Mouse (Mus musculus) liver, embryonic 16.5 days (tissue): Measurements from ENCODE around the gene Dph5. TPM values are rescaled to one million over a fixed set of nuclear protein-coding genes. Genes with fewer than 3 reads are reported as not detected.

Experiments
- ATAC-seq: fragments of 200-750 bp; cut with Nextera tagmentation; 2 replicates; pipeline ENCODE4 v1.8.0; 2017; ENCODE audit warnings: low read depth, mild to moderate bottlenecking, moderate number of reproducible peaks, moderate library complexity
- H3K27ac ChIP-seq: fragments of 300-500 bp; sonication (generic); 2 replicates; pipeline ENCODE4 v1.5.1; 2014; ENCODE audit warnings: mild to moderate bottlenecking, low read length
- H3K27me3 ChIP-seq: fragments of 300-500 bp; sonication (generic); 2 replicates; pipeline ENCODE4 v1.6.1; 2014; ENCODE audit warnings: low read depth, low read length, mixed read lengths; ENCODE audit not compliant: control insufficient read depth, insufficient read depth
- H3K36me3 ChIP-seq: fragments of 300-500 bp; sonication (generic); 2 replicates; pipeline ENCODE4 v1.6.1; 2014; ENCODE audit warnings: mild to moderate bottlenecking; ENCODE audit not compliant: control insufficient read depth, insufficient read depth
- H3K4me1 ChIP-seq: fragments of 300-500 bp; sonication (generic); 2 replicates; pipeline ENCODE4 v1.6.1; 2014; ENCODE audit warnings: low read depth, low read length, mixed read lengths; ENCODE audit not compliant: control insufficient read depth
- H3K4me2 ChIP-seq: fragments of 300-500 bp; sonication (generic); 2 replicates; pipeline ENCODE4 v1.6.1; 2014; ENCODE audit warnings: low read depth, low read length, mixed read lengths
- H3K4me3 ChIP-seq: fragments of 300-500 bp; sonication (generic); 2 replicates; pipeline ENCODE4 v1.5.1; 2014; ENCODE audit warnings: low read depth, mild to moderate bottlenecking, low read length
- H3K9ac ChIP-seq: fragments of 300-500 bp; sonication (generic); 2 replicates; pipeline ENCODE4 v1.6.1; 2014; ENCODE audit warnings: low read depth, low read length
- H3K9me3 ChIP-seq: fragments of 300-500 bp; sonication (generic); replicated peaks from 2 replicates; pipeline ENCODE4 v1.6.1; 2016; ENCODE audit warnings: low read length; ENCODE audit not compliant: control insufficient read depth
- WGBS: fragments of 180-500 bp; shearing (Covaris S2); extraction: QIAGEN DNeasy Blood & Tissue Kit; methylation state at CpG from one replicate; pipeline ENCODE4 v1.1.7; 2014; ENCODE audit not compliant: insufficient replicate concordance; 5-methylcytosine and 5-hydroxymethylcytosine counted together
- polyA plus RNA-seq: library from polyadenylated mRNA; unstranded; fragments of >200 nt; fragmentation: Nextera tagmentation; extraction: Ambion mirVana; gene quantifications from 2 replicates; pipeline ENCODE4 v1.2.1, GENCODE M21; 2015

The Dph5 gene
- 13.6 and 15.4 TPM in 2 replicates for polyA plus RNA-seq

- no peaks in the 10 kb centered on the region; the same call in none of the 2 replicates for H3K4me1 ChIP-seq
- under 1% methylated on average over 40 of the region's 40 CpGs for WGBS
Measured at GRCm38 (mm10) chr3:115887427-115888309, at the start of gene Dph5. TSS of gene Dph5 (plus strand) at chr3:115887837.

GRCm38 (mm10) chr3:115844566-115844965, 43.1 kb upstream of the Dph5 start:
- no peak for ATAC-seq
- Histone ChIP-seq H3K27me3 (no peaks in the 10 kb centered on the region), H3K27ac (no peak overlapping the region), H3K36me3 (no peaks in the 10 kb centered on the region), H3K4me2 (no peak overlapping the region), H3K4me3 (no peak overlapping the region), H3K4me1 (no peaks in the 10 kb centered on the region), H3K9me3 (no peaks in the 10 kb centered on the region), H3K9ac (no peak overlapping the region)
- 64% methylated on average over 3 of the region's 3 CpGs for WGBS

More at GRCm38 (mm10) chr3:115887427-115888309, at the start of gene Dph5:
- no peaks in the 10 kb centered on the region for H3K36me3 ChIP-seq
- no peaks in the 10 kb centered on the region for H3K9me3 ChIP-seq
- peak; percentile 92 for ATAC-seq
- peak within 1 kb of the TSS; percentile 82 for H3K4me2 ChIP-seq
- peak within 1 kb of the TSS; percentile 84 for H3K4me3 ChIP-seq
- peak within 1 kb of the TSS; percentile 74 for H3K27ac ChIP-seq
- peak within 1 kb of the TSS; percentile 79 for H3K9ac ChIP-seq
- no peaks in the 10 kb centered on the region for H3K27me3 ChIP-seq

- H3K27me3 ChIP-seq = no peaks in the 10 kb centered on the region
- ATAC-seq = no peak
- 58% methylated on average over 5 of the region's 5 CpGs for WGBS
Measured at GRCm38 (mm10) chr3:115845032-115845618, 42.5 kb upstream of the Dph5 start.

GRCm38 (mm10) chr3:115845724-115846123, 41.9 kb upstream of the Dph5 start:
- Histone ChIP-seq H3K36me3 (no peaks in the 10 kb centered on the region), H3K4me1 (no peaks in the 10 kb centered on the region), H3K27ac (no peak overlapping the region), H3K4me3 (no peak overlapping the region), H3K27me3 (no peaks in the 10 kb centered on the region), H3K9me3 (no peaks in the 10 kb centered on the region), H3K9ac (no peak overlapping the region), H3K4me2 (no peak overlapping the region)
- no peak for ATAC-seq
- WGBS = 67% methylated on average over 1 of the region's 1 CpGs

More at GRCm38 (mm10) chr3:115845032-115845618, 42.5 kb upstream of the Dph5 start:
- H3K4me2 ChIP-seq = no peak overlapping the region
- H3K27ac ChIP-seq = no peak overlapping the region
- H3K4me3 ChIP-seq = no peak overlapping the region
- no peaks in the 10 kb centered on the region for H3K36me3 ChIP-seq
- no peak overlapping the region for H3K9ac ChIP-seq
- H3K4me1 ChIP-seq = no peaks in the 10 kb centered on the region
- no peaks in the 10 kb centered on the region for H3K9me3 ChIP-seq

- H3K9me3 ChIP-seq = no peaks in the 10 kb centered on the region
- no peaks in the 10 kb centered on the region for H3K36me3 ChIP-seq
- H3K27me3 ChIP-seq = no peaks in the 10 kb centered on the region
- H3K4me3 ChIP-seq = no peak overlapping the region
- no peaks in the 10 kb centered on the region for H3K4me1 ChIP-seq
- no peak overlapping the region for H3K4me2 ChIP-seq
- H3K27ac ChIP-seq = no peak overlapping the region
- ATAC-seq = no peak
- WGBS = 68% methylated on average over 5 of the region's 5 CpGs
- H3K9ac ChIP-seq = no peak overlapping the region
Measured at GRCm38 (mm10) chr3:115846153-115846552, 41.5 kb upstream of the Dph5 start.

GRCm38 (mm10) chr3:115848686-115849480, 38.8 kb upstream of the Dph5 start:
- no peaks in the 10 kb centered on the region for H3K4me1 ChIP-seq
- H3K36me3 ChIP-seq = no peaks in the 10 kb centered on the region
- H3K4me3 ChIP-seq = no peak overlapping the region
- no peak overlapping the region for H3K4me2 ChIP-seq
- H3K27me3 ChIP-seq = no peaks in the 10 kb centered on the region
- no peak overlapping the region for H3K27ac ChIP-seq
- H3K9ac ChIP-seq = no peak overlapping the region
- WGBS = 59% methylated on average over 11 of the region's 11 CpGs
- no peaks in the 10 kb centered on the region for H3K9me3 ChIP-seq
- no peak for ATAC-seq

- Histone ChIP-seq H3K27me3 (no peaks in the 10 kb centered on the region), H3K9ac (no peak overlapping the region), H3K4me1 (no peaks in the 10 kb centered on the region), H3K27ac (no peak overlapping the region), H3K4me3 (no peak overlapping the region), H3K36me3 (no peaks in the 10 kb centered on the region), H3K9me3 (no peaks in the 10 kb centered on the region), H3K4me2 (no peak overlapping the region)
- WGBS = 50% methylated on average over 4 of the region's 4 CpGs
- no peak for ATAC-seq
Measured at GRCm38 (mm10) chr3:115850946-115851345, 36.7 kb upstream of the Dph5 start.

- Histone ChIP-seq H3K4me3 (no peak overlapping the region), H3K36me3 (no peaks in the 10 kb centered on the region), H3K27me3 (no peaks in the 10 kb centered on the region), H3K9me3 (no peaks in the 10 kb centered on the region), H3K27ac (no peak overlapping the region), H3K4me1 (no peaks in the 10 kb centered on the region), H3K9ac (no peak overlapping the region), H3K4me2 (no peak overlapping the region)
- whole genome bisulfite sequencing = 70% methylated on average over 7 of the region's 7 CpGs
- no peak for ATAC-seq
Measured at GRCm38 (mm10) chr3:115854672-115855191, 32.9 kb upstream of the Dph5 start.
